Mouse (Mus musculus) neural tube, embryonic 11.5 days (tissue): Measurements from ENCODE around the gene Dusp21. TPM values are rescaled to one million over a fixed set of nuclear protein-coding genes. Genes with fewer than 3 reads are reported as not detected.

Experiments
- ATAC-seq: fragments of 200-750 bp; cut with Nextera tagmentation; 2 replicates; pipeline ENCODE4 v1.8.0; 2017; ENCODE audit warnings: moderate number of reproducible peaks, mild to moderate bottlenecking, moderate TSS enrichment, moderate library complexity; ENCODE audit not compliant: insufficient read depth, low FRiP score, low TSS enrichment
- DNase-seq: peaks from one replicate; pipeline ENCODE4 v3.0.0-alpha.2; 2015; ENCODE audit warnings: low spot score
- H3K27ac ChIP-seq: fragments of 300-500 bp; sonication (generic); 2 replicates; pipeline ENCODE4 v1.5.1; 2014; ENCODE audit warnings: low read depth, mild to moderate bottlenecking, low read length
- H3K27me3 ChIP-seq: fragments of 300-500 bp; sonication (generic); 2 replicates; pipeline ENCODE4 v1.6.1; 2014; ENCODE audit warnings: mild to moderate bottlenecking, low read length, mixed read lengths; ENCODE audit not compliant: control insufficient read depth, insufficient read depth
- H3K36me3 ChIP-seq: fragments of 300-500 bp; sonication (generic); 2 replicates; pipeline ENCODE4 v1.6.1; 2014; ENCODE audit warnings: mild to moderate bottlenecking, low read length, moderate library complexity, mixed read lengths; ENCODE audit not compliant: control insufficient read depth, insufficient read depth
- H3K4me1 ChIP-seq: fragments of 300-500 bp; sonication (generic); 2 replicates; pipeline ENCODE4 v1.6.1; 2014; ENCODE audit warnings: low read length, mixed read lengths; ENCODE audit not compliant: control insufficient read depth, insufficient read depth
- H3K4me2 ChIP-seq: fragments of 300-500 bp; sonication (generic); 2 replicates; pipeline ENCODE4 v1.6.1; 2014; ENCODE audit warnings: low read depth, mild to moderate bottlenecking, moderate library complexity
- H3K4me3 ChIP-seq: fragments of 300-500 bp; sonication (generic); 2 replicates; pipeline ENCODE4 v1.5.1; 2014; ENCODE audit warnings: low read depth, low read length
- H3K9ac ChIP-seq: fragments of 300-500 bp; sonication (generic); 2 replicates; pipeline ENCODE4 v1.6.1; 2014; ENCODE audit warnings: mild to moderate bottlenecking, low read length
- H3K9me3 ChIP-seq: fragments of 300-500 bp; sonication (generic); 2 replicates; pipeline ENCODE4 v1.6.1; 2016; ENCODE audit warnings: low read length; ENCODE audit not compliant: control insufficient read depth
- WGBS: fragments of 180-500 bp; shearing (Covaris S2); extraction: QIAGEN DNeasy Blood & Tissue Kit; methylation state at CpG from one replicate; pipeline ENCODE4 v1.1.7; 2014; 5-methylcytosine and 5-hydroxymethylcytosine counted together
- polyA plus RNA-seq: library from polyadenylated mRNA; unstranded; fragments of >200 nt; fragmentation: Nextera tagmentation; extraction: Ambion mirVana; gene quantifications from 2 replicates; pipeline ENCODE4 v1.2.1, GENCODE M21; 2014

The Dusp21 gene
- not detected in 2 replicates for polyA plus RNA-seq

DNA sequence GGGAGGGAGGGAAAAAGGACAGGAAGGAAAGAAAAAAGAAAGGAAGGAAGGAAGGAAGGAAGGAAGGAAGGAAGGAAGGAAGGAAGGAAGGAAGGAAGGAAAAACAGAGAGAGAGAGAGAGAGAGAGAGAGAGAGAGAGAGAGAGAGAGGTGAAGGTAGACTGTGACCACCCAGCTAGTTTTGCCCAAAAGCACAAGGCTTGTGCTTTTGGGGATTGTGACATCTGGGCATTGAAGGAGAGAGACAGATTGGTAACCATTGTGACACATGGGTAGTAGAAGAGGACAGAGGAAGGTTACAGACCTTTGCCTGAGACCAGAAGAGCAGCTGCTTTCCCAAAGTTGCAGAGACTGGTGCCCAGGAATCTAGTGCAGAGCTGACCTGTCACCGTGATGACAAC, at the start of gene Dusp21:
TSS of gene Dusp21 (plus strand) at position 301 of the 400 bp plus-strand sequence.
- Histone ChIP-seq H3K36me3 (no peaks in the 10 kb centered on the region), H3K4me3 (no peak within 1 kb of the TSS), H3K9ac (no peak within 1 kb of the TSS), H3K9me3 (no peaks in the 10 kb centered on the region), H3K4me1 (no peaks in the 10 kb centered on the region), H3K27me3 (no peaks in the 10 kb centered on the region), H3K27ac (no peak within 1 kb of the TSS), H3K4me2 (no peak within 1 kb of the TSS)
- ATAC-seq (no peak), DNase-seq (no peak)
- WGBS: 100% methylated on average over 1 of the region's 1 CpGs

GRCm38 (mm10) chrX:18160734-18161442, 15.2 kb downstream of the Dusp21 start:
- Histone ChIP-seq H3K27me3 (no peaks in the 10 kb centered on the region), H3K27ac (no peak overlapping the region; the same call in 1 of the 2 replicates), H3K4me2 (no peak overlapping the region), H3K9ac (no peak overlapping the region), H3K4me1 (no peaks in the 10 kb centered on the region), H3K4me3 (no peak overlapping the region), H3K36me3 (no peaks in the 10 kb centered on the region), H3K9me3 (no peaks in the 10 kb centered on the region)
- DNase-seq: no peak
- ATAC-seq: no peak
- 55% methylated on average over 4 of the region's 4 CpGs for WGBS

DNA sequence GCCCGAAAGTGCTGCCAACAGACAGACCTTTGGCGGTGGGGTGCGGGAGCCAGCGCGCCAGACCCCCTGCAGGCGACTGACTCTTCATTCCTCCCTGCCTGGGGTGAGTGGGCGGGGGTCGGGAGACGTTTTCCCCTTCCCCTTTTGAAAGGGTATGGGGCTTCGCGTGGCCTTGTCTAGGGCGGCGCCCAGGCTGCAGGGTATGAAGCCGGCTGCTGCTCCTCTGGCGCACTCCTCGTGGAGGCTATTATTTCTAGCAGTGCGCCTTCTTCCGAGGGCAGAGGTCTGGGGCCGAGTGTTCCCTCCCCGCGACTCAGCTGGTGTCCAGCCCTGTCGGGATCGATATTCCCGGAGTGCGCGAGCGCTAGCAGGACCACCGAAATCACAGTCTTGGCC, 16.1 kb downstream of the Dusp21 start:
- WGBS: under 1% methylated on average over 21 of the region's 28 CpGs
- ATAC-seq: peak; percentile 71

GRCm38 (mm10) chrX:18162192-18162857, 16.7 kb downstream of the Dusp21 start, which contains the start of gene Kdm6a:
Kdm6a (plus strand) TSS chrX:18162575.
- Histone ChIP-seq H3K4me1 (no peaks in the 10 kb centered on the region), H3K27me3 (no peaks in the 10 kb centered on the region), H3K36me3 (no peaks in the 10 kb centered on the region), H3K9ac (peak within 1 kb of the TSS; percentile 94), H3K4me3 (peak within 1 kb of the TSS; percentile 84), H3K4me2 (peak within 1 kb of the TSS; percentile 49), H3K27ac (peak within 1 kb of the TSS; percentile 92), H3K9me3 (no peaks in the 10 kb centered on the region)
- DNase-seq: peak; percentile 96
- ATAC-seq: peak; percentile 99
- WGBS: under 1% methylated on average over 46 of the region's 50 CpGs

More for the DNA sequence above, 16.1 kb downstream of the Dusp21 start:
- peak overlapping the region; percentile 66 for H3K9ac ChIP-seq
- H3K4me2 ChIP-seq: peak overlapping the region; percentile 45
- peak overlapping the region; percentile 86 for H3K27ac ChIP-seq
- no peaks in the 10 kb centered on the region for H3K4me1 ChIP-seq
- no peaks in the 10 kb centered on the region for H3K9me3 ChIP-seq
- no peaks in the 10 kb centered on the region for H3K36me3 ChIP-seq
- H3K27me3 ChIP-seq: no peaks in the 10 kb centered on the region
- no peak for DNase-seq
- peak overlapping the region; percentile 84 for H3K4me3 ChIP-seq

GRCm38 (mm10) chrX:18162861-18163731, 17.4 kb downstream of the Dusp21 start:
- no peaks in the 10 kb centered on the region for H3K36me3 ChIP-seq
- H3K4me1 ChIP-seq: no peaks in the 10 kb centered on the region
- 0% methylated on average over 70 of the region's 95 CpGs for WGBS
- peak overlapping the region; percentile 49 for H3K4me2 ChIP-seq
- no peaks in the 10 kb centered on the region for H3K27me3 ChIP-seq
- ATAC-seq: peak; percentile 23; the same call in 1 of the 2 replicates
- peak overlapping the region; percentile 84 for H3K4me3 ChIP-seq
- H3K27ac ChIP-seq: peak overlapping the region; percentile 92
- no peaks in the 10 kb centered on the region for H3K9me3 ChIP-seq
- H3K9ac ChIP-seq: peak overlapping the region; percentile 94
- peak; percentile 70 for DNase-seq

GRCm38 (mm10) chrX:18163917-18164624, 18.4 kb downstream of the Dusp21 start:
- Histone ChIP-seq H3K27ac (peak overlapping the region; percentile 92; the same call in 1 of the 2 replicates), H3K4me1 (no peaks in the 10 kb centered on the region), H3K4me2 (peak overlapping the region; percentile 49), H3K9me3 (no peaks in the 10 kb centered on the region), H3K27me3 (no peaks in the 10 kb centered on the region), H3K9ac (peak overlapping the region; percentile 94), H3K36me3 (no peaks in the 10 kb centered on the region), H3K4me3 (peak overlapping the region; percentile 84)
- DNase-seq (peak; percentile 44), ATAC-seq (no peak)
- 4% methylated on average over 10 of the region's 10 CpGs for WGBS

DNA sequence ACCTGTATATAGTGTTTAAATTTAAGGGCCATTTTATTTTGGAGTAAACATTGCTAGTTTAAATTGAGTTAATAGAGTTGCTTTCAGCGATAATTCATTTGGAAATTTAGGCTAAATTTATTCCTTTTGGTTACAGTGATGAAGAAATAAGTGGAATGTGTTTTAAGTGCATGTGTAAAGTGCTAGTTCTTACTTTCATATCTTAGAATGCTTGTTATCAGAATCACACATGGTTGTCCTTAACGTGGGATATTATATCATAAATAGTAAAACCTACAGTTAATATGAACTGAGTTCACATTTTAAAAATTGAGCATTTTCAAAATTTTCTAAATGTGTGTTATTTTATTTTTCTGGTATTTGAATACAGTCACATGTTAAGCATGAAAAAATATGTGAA, 19.5 kb downstream of the Dusp21 start:
- Histone ChIP-seq H3K4me3 (no peak overlapping the region), H3K27me3 (no peaks in the 10 kb centered on the region), H3K4me2 (no peak overlapping the region)

DNA sequence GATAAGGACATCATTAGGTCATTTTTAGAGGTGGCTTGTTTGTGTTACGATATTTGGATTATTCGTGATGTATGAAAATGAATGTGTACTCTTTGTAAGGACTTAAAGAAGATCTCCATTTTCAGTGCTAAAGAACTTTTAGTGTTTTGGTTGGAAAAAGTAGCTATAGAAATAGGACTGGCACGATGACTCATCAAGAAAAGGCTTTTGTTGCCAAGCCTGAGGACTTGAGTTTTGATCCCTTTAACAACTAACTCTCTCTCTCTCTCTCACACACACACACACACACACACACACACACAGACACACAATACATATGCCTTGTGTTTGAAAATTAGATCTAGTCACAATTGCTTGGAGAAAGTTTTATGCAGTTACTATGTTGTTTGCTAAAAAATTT, 21.3 kb downstream of the Dusp21 start:
- no peaks in the 10 kb centered on the region for H3K4me1 ChIP-seq
- no peak overlapping the region for H3K4me3 ChIP-seq
- WGBS: 92% methylated on average over 3 of the region's 3 CpGs
- no peak overlapping the region for H3K4me2 ChIP-seq
- no peak overlapping the region for H3K9ac ChIP-seq
- no peak overlapping the region for H3K27ac ChIP-seq
- DNase-seq (no peak), ATAC-seq (no peak)
- H3K27me3 ChIP-seq: no peaks in the 10 kb centered on the region
- no peaks in the 10 kb centered on the region for H3K9me3 ChIP-seq
- no peaks in the 10 kb centered on the region for H3K36me3 ChIP-seq

More for the DNA sequence above, 19.5 kb downstream of the Dusp21 start:
- no peaks in the 10 kb centered on the region for H3K9me3 ChIP-seq
- no peak overlapping the region for H3K27ac ChIP-seq
- ATAC-seq (no peak), DNase-seq (no peak)
- no peak overlapping the region for H3K9ac ChIP-seq
- WGBS: 76% methylated on average over 2 of the region's 2 CpGs
- H3K36me3 ChIP-seq: no peaks in the 10 kb centered on the region
- H3K4me1 ChIP-seq: no peaks in the 10 kb centered on the region
